Mouse (Mus musculus) embryo, embryonic 9.5 days (tissue): Measurements from ENCODE around the gene Irf1.

Experiments
- DNase-seq: peaks from one replicate; pipeline ENCODE4 v3.0.0-alpha.2; 2017; ENCODE audit errors: extremely low spot score

Gene Irf1

GRCm38 (mm10) chr11:53810749-53811148 lies 40.9 kb downstream of the Irf1 start:
- DNase-seq: no peak

GRCm38 (mm10) chr11:53811312-53811711 lies 41.5 kb downstream of the Irf1 start:
- DNase-seq: no peak

GRCm38 (mm10) chr11:53813001-53813868 lies 43.4 kb downstream of the Irf1 start:
- DNase-seq: no peak

DNA sequence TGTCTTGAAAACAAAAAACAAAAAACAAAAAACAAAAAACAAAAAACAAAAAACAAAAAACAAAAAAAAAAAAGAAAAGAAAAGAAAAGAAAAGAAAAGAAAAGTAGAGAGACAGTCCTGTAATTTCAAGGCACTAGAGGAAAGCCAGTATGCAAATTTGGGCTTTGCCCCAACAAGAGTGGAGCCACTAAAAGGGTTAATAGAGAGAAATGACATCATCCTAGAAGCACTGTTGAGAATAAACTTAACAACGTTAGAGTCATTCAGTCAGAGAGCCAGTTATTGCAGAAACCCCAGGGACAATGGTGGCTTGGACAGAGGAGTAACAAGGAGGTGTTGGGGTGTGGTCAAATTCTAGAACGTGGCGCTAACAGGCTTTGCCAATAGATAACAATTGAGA lies 45.0 kb downstream of the Irf1 start:
- DNase-seq: no peak

- no peak for DNase-seq
Observed at GRCm38 (mm10) chr11:53816841-53817375, 47.1 kb downstream of the Irf1 start.

DNA sequence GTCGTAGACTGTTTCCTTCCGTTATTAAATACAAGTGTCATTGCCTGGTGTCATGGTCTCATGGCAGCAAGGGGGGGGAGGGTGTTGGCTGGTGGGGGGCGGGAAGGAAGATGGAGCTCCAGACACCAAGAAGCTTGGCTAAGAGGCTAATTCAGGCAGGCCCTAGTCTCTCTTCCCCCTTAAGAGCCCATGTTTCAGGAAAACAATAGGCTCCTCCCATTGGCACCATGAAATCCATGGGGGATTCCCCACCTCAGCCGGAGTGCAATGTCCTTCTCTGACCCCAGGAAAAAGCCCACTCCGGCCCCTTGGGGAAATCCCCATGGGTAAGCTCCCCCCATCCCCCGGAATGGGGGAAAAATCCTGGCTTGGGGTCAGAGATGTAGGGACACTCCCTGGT lies 49.0 kb downstream of the Irf1 start:
- no peak for DNase-seq

DNA sequence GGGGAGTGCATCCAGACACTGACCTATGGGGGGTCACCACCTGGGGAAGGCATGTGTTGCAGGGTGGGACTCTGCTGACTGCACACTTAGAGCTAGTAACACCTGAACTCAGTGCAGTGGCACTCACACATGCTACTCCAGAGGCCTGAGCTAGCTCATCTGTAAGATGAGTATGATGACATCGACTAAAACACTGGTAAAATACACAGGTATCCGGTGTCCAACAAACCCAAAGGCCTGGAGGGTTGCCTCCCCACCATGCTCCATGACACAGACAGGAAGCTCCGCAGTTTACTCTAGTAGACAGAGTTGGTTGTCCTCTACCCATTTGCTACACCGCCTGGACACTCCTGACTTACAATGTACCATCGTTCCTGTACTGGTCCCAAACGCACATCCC lies 49.7 kb downstream of the Irf1 start:
- DNase-seq: no peak

DNA sequence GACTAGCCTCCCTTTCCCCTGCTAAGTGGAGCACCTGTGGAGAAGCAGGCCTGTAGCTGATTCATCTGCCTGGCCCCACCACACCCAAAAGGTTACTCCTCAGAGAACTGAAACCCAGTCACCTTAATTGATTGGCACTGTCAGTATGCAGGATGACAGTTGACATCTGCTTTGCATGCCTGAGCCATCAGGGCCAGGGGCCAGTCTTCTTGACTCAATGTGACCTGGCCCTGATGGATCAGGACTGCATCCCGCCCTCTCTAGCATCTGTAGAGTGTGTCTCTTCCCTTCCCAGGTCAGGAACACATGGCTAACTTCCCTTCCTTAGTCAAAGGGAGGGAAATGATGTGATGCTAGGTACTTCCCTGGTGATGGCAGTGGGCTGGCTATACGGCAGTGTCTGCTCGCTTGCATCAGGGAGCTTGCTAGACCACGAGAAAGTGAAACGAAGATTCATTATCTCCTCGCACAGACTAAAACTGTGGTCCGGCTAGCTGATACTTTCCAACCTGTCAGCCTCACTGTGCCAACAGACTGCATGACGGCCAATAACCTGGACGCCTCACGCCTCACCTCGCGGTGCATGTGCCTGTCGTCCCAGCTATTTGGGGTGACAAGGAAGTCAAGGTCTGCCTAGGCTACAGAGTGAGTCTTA lies 50.8 kb downstream of the Irf1 start:
- DNase-seq: no peak

GRCm38 (mm10) chr11:53821230-53821944 lies 51.6 kb downstream of the Irf1 start:
- DNase-seq: no peak

- DNase-seq: no peak
Observed at GRCm38 (mm10) chr11:53821945-53822338, 52.1 kb downstream of the Irf1 start.

- DNase-seq: no peak
Observed at GRCm38 (mm10) chr11:53825409-53825808, 55.6 kb downstream of the Irf1 start.
